Mouse (Mus musculus): ENCODE results near the gene Olfr1510. TPM values are rescaled to one million over a fixed set of nuclear protein-coding genes. Genes with fewer than 3 reads are reported as not detected.
"Not testable (repeated sequence)": the region's sequence is repeated elsewhere in the genome, so short reads cannot be mapped to it uniquely, and the experiment has no call there.

Gene Olfr1510
- total and polyA plus RNA-seq, 3 experiments = not detected

DNA sequence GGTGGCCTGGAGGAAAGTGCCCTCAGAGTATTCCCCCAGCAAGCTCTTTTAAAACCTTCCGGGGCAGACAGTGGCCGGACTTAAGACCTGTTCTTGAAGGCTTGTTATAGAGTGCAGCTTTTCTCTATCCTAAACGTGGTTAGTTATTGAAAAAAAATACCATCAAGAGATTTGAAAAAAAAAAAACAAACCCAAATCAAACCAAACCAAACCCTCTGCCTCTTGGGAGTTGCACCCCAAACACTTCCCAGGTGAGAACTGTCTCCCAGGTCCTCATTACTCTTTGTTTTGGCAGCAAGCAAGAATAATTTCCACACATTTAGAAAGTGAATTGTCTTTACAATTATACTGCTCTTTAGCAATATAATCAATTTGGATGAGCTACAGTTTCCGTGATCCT, 16.9 kb downstream of the Olfr1510 start, which contains the start of gene Olfr1511:
Gene Olfr1511 (minus strand): TSS at position 101 of the 400 bp plus-strand sequence.
- 74% methylated on average over 4 of the region's 4 CpGs for WGBS
- Histone ChIP-seq H3K27ac (no peak within 1 kb of the TSS), H3K9ac (ENCODE audit: low read depth, low read length) (no peak within 1 kb of the TSS), H3K4me3 (no peak within 1 kb of the TSS), H3K36me3 (ENCODE audit: control insufficient read depth, insufficient read depth, low read length) (no peaks in the 10 kb centered on the region), H3K4me1 (ENCODE audit: control insufficient read depth, insufficient read depth, low read length) (no peaks in the 10 kb centered on the region), H3K79me2 (replicated peaks; ENCODE audit: control insufficient read depth, insufficient read depth, low read length) (no peaks in the 10 kb centered on the region), H3K27me3 (ENCODE audit: control insufficient read depth, insufficient read depth, low read length) (no peaks in the 10 kb centered on the region)
- intact Hi-C loops (cut with DNase I) = no loop called here
- DNase-seq = no peak
- TF ChIP-seq CTCF (IDR thresholded peaks at IDR 0.05) (no peak), EP300 (IDR thresholded peaks at IDR 0.05; ENCODE audit: insufficient read depth, low read depth, low read length) (no peak), POLR2A (IDR thresholded peaks at IDR 0.05; ENCODE audit: insufficient read depth, low read depth, low read length) (no peak)

DNA sequence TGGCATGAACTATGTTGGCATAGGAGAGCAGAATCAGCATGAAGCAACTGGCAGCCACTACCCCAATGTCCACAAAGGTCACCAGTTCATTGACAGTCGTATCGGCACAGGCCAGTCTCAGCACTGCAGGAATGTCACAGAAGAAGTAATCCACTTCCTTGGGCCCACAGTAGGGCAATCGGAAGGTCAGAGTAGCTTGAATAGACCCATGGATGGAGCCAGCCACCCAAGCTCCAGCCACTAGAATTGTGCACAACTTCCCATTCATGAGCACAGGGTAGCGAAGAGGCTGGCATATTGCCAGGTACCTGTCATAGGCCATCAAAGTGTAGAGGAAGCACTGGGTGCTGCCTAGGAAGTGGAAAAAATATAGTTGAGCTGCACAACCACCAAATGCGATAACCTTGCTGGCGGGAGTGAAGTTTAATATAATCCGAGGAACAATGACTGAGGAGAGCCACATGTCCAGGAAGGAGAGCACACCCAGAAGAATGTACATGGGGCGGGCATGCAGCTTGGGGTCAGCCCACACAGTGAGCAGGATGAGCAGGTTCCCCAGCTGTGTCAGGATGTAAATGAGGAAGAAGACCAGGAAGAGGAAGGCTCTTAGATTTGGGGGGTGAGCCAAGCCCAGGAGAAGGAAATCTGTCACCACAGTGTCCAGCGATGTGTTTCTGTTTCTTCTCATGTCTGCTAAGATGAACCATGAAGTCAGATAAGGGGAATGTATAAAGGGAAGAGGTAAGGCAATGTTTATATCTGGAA, 23.9 kb downstream of the Olfr1510 start:
- 50% methylated on average over 9 of the region's 9 CpGs for WGBS
- H3K9ac ChIP-seq (ENCODE audit: low read depth, low read length); H3K27ac ChIP-seq; intact Hi-C loops (cut with DNase I); DNase-seq; H3K36me3 ChIP-seq (ENCODE audit: control insufficient read depth, insufficient read depth, low read length); H3K27me3 ChIP-seq (ENCODE audit: control insufficient read depth, insufficient read depth, low read length); H3K4me1 ChIP-seq (ENCODE audit: control insufficient read depth, insufficient read depth, low read length); H3K79me2 ChIP-seq (replicated peaks; ENCODE audit: control insufficient read depth, insufficient read depth, low read length); H3K4me3 ChIP-seq: not testable (repeated sequence)

DNA sequence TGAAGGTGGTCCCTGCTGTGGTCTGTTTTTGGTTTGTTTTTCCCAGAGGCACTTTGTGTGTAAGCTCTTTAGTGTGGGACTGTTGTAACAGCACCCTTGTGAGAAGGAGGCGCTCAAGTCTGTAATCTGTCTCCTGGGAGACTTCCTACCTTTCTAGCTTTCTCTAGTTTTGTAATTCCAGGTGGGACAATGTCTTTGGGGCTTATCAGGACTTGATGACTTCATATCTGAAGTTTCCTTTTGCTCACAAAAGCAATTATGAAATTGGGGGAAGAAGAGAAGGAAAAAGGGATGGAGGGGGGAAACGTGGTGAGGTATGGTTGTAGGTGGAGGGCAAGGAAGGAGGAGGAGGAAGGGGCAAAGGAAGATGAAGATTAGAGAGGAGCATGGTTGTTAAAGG, 35.1 kb downstream of the Olfr1510 start, which contains the start of gene Olfr1512:
Gene Olfr1512 (minus strand): TSS at position 101 of the 400 bp plus-strand sequence.
- intact Hi-C loops (cut with DNase I) = no loop called here
- H3K9ac ChIP-seq (ENCODE audit: low read depth, low read length) = no peak within 1 kb of the TSS
- H3K27me3 ChIP-seq (ENCODE audit: control insufficient read depth, insufficient read depth, low read length) = no peaks in the 10 kb centered on the region
- no peaks in the 10 kb centered on the region for H3K79me2 ChIP-seq (replicated peaks; ENCODE audit: control insufficient read depth, insufficient read depth, low read length)
- WGBS = 64% methylated on average over 2 of the region's 2 CpGs
- no peak within 1 kb of the TSS for H3K4me3 ChIP-seq
- no peak within 1 kb of the TSS for H3K27ac ChIP-seq
- no peak for DNase-seq
- TF ChIP-seq POLR2A (IDR thresholded peaks at IDR 0.05; ENCODE audit: insufficient read depth, low read depth, low read length) = no peak
- no peak for TF ChIP-seq EP300 (IDR thresholded peaks at IDR 0.05; ENCODE audit: insufficient read depth, low read depth, low read length)
- no peak for TF ChIP-seq CTCF (IDR thresholded peaks at IDR 0.05)
- no peaks in the 10 kb centered on the region for H3K36me3 ChIP-seq (ENCODE audit: control insufficient read depth, insufficient read depth, low read length)
- H3K4me1 ChIP-seq (ENCODE audit: control insufficient read depth, insufficient read depth, low read length) = no peaks in the 10 kb centered on the region

DNA sequence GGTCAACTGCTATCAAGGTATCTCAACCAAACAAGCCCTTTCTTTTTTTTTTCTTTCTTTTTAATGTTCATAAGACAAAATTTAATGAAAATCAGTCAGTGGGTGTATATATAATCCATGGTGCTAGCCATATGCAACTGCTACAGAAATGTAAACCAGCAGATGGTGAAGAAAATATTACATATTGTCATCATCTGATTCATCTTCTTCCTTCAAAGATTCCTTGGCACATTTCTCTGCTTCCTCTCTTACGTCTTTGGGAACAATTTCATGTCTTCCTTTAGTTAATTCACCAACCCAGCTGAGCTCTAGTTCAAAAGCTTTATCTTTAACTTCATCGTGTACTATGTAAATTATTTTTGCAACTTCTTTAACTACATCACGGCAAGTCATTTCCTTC, 45.4 kb downstream of the Olfr1510 start:
- Histone ChIP-seq H3K27ac (no peak overlapping the region), H3K27me3 (ENCODE audit: control insufficient read depth, insufficient read depth, low read length) (no peaks in the 10 kb centered on the region), H3K79me2 (replicated peaks; ENCODE audit: control insufficient read depth, insufficient read depth, low read length) (no peaks in the 10 kb centered on the region), H3K36me3 (ENCODE audit: control insufficient read depth, insufficient read depth, low read length) (no peaks in the 10 kb centered on the region), H3K9ac (ENCODE audit: low read depth, low read length) (no peak overlapping the region), H3K4me1 (ENCODE audit: control insufficient read depth, insufficient read depth, low read length) (no peaks in the 10 kb centered on the region), H3K4me3 (no peak overlapping the region)
- no peak for DNase-seq
- 73% methylated on average over 3 of the region's 3 CpGs for WGBS
- intact Hi-C loops (cut with DNase I) = no loop called here
- TF ChIP-seq POLR2A (IDR thresholded peaks at IDR 0.05; ENCODE audit: insufficient read depth, low read depth, low read length) (no peak), EP300 (IDR thresholded peaks at IDR 0.05; ENCODE audit: insufficient read depth, low read depth, low read length) (no peak), CTCF (IDR thresholded peaks at IDR 0.05) (no peak)

Other genes with a start within 250 kb of the Olfr1510 start
- 10 to 100 TPM; 23.9 to 24.7 TPM for gene Supt16, start 217.0 kb downstream of the Olfr1510 start, total RNA-seq (2021)
- 5.3 and 8.8 TPM in 2 replicates for gene Supt16, start 217.0 kb downstream of the Olfr1510 start, polyA plus RNA-seq (2012; rRNA removed)
- gene Chd8, start 156.6 kb downstream of the Olfr1510 start, total RNA-seq (2021) = 10 to 100 TPM; 36.7 to 45.2 TPM
- gene Chd8, start 156.6 kb downstream of the Olfr1510 start, polyA plus RNA-seq (2012; rRNA removed) = 14.3 and 21.0 TPM in 2 replicates
- 10 to 100 TPM; 32.8 to 37.5 TPM for gene Tox4, start 135.2 kb downstream of the Olfr1510 start, total RNA-seq (2021)
- gene Tox4, start 135.2 kb downstream of the Olfr1510 start, polyA plus RNA-seq (2012; rRNA removed) = 23.3 and 41.1 TPM in 2 replicates
- 1 to 10 TPM; 4.8 to 5.2 TPM for gene Rab2b, start 134.8 kb downstream of the Olfr1510 start, total RNA-seq (2021)
- 6.9 and 10.1 TPM in 2 replicates for gene Rab2b, start 134.8 kb downstream of the Olfr1510 start, polyA plus RNA-seq (2012; rRNA removed)
- gene Mettl3, start 109.2 kb downstream of the Olfr1510 start, total RNA-seq (2021) = 10 to 100 TPM; 17.8 to 20.4 TPM
- gene Mettl3, start 109.2 kb downstream of the Olfr1510 start, polyA plus RNA-seq (2012; rRNA removed) = 15.7 and 19.4 TPM in 2 replicates
- gene Sall2, start 85.6 kb downstream of the Olfr1510 start, total RNA-seq (2021) = 1 to 10 TPM in 1 of 2 experiments, under 1 TPM in 1; 0.98 to 2.0 TPM
- 1.6 and 2.3 TPM in 2 replicates for gene Sall2, start 85.6 kb downstream of the Olfr1510 start, polyA plus RNA-seq (2012; rRNA removed)
- gene Olfr1513, start 58.0 kb downstream of the Olfr1510 start, total RNA-seq (2021) = not detected
- not detected in 2 replicates for gene Olfr1513, start 58.0 kb downstream of the Olfr1510 start, polyA plus RNA-seq (2012; rRNA removed)
- not detected for gene Olfr1512, start 35.2 kb downstream of the Olfr1510 start, total RNA-seq (2021)
- not detected in 2 replicates for gene Olfr1512, start 35.2 kb downstream of the Olfr1510 start, polyA plus RNA-seq (2012; rRNA removed)
- gene Olfr1511, start 17.0 kb downstream of the Olfr1510 start, total RNA-seq (2021) = not detected
- gene Olfr1511, start 17.0 kb downstream of the Olfr1510 start, polyA plus RNA-seq (2012; rRNA removed) = not detected in 2 replicates
- not detected for gene Olfr1509, start 28.6 kb upstream of the Olfr1510 start, total RNA-seq (2021)
- gene Olfr1509, start 28.6 kb upstream of the Olfr1510 start, polyA plus RNA-seq (2012; rRNA removed) = not detected in 2 replicates
- gene Olfr1508, start 53.1 kb upstream of the Olfr1510 start, total RNA-seq (2021) = not detected
- not detected in 2 replicates for gene Olfr1508, start 53.1 kb upstream of the Olfr1510 start, polyA plus RNA-seq (2012; rRNA removed)
- gene Olfr1507, start 81.4 kb upstream of the Olfr1510 start, total RNA-seq (2021) = not detected
- not detected in 2 replicates for gene Olfr1507, start 81.4 kb upstream of the Olfr1510 start, polyA plus RNA-seq (2012; rRNA removed)

Measured in heart, adult 2 months (tissue).